Comparison of ENCODE assay signal across 8 mouse cellular contexts in genomic region chr2:22623111-22624070, GRCm38 (mm10). TPM values are rescaled to one million over a fixed set of nuclear protein-coding genes. Genes with fewer than 3 reads are reported as not detected.
DNase-seq lines count a peak whose midpoint lies in the region; ATAC-seq and TF ChIP-seq lines count a peak whose summit lies in the region.

No protein-coding gene starts in this region.

- H3K4me3 ChIP-seq in cerebellum, adult 2 months (replicated peaks; ENCODE audit: insufficient read depth, low read depth, low read length) = peak overlapping the region; percentile 36
- peak overlapping the region; percentile 1; the same call in 1 of the 2 replicates for H3K4me3 ChIP-seq in testis, adult 2 months (ENCODE audit: control insufficient read depth, low read depth, low read length)
- peak overlapping the region; percentile 40 for H3K4me3 ChIP-seq in limb, embryonic 13.5 days
- H3K4me3 ChIP-seq in stomach, embryonic 16.5 days (replicated peaks; ENCODE audit: low read length) = peak overlapping the region; percentile 35

- peaks cover 3% of the 10 kb centered on the region for H3K4me1 ChIP-seq in cerebellum, adult 2 months (ENCODE audit: control insufficient read depth, insufficient read depth, low read length)
- H3K4me1 ChIP-seq in testis, adult 2 months (ENCODE audit: control insufficient read depth, insufficient read depth, low read length) = peaks cover 10% of the 10 kb centered on the region
- peaks cover 22% of the 10 kb centered on the region for H3K4me1 ChIP-seq in limb, embryonic 13.5 days
- peaks cover 11% of the 10 kb centered on the region; the same call in 1 of the 2 replicates for H3K4me1 ChIP-seq in stomach, embryonic 16.5 days (ENCODE audit: control insufficient read depth, insufficient read depth, low read length)

- no peak overlapping the region for H3K27ac ChIP-seq in cerebellum, adult 2 months (ENCODE audit: insufficient read depth, low read length)
- H3K27ac ChIP-seq in testis, adult 2 months (ENCODE audit: control insufficient read depth, insufficient read depth, low read depth, low read length) = no peak overlapping the region
- H3K27ac ChIP-seq in limb, embryonic 13.5 days = no peak overlapping the region
- H3K27ac ChIP-seq in stomach, embryonic 16.5 days (ENCODE audit: low read length) = no peak overlapping the region

- no peaks in the 10 kb centered on the region for H3K36me3 ChIP-seq in testis, adult 2 months (ENCODE audit: control insufficient read depth, insufficient read depth, low read length)
- no peaks in the 10 kb centered on the region for H3K36me3 ChIP-seq in limb, embryonic 13.5 days
- H3K36me3 ChIP-seq in stomach, embryonic 16.5 days (ENCODE audit: control insufficient read depth, insufficient read depth, low read length) = no peaks in the 10 kb centered on the region

- peaks cover 4% of the 10 kb centered on the region; the same call in 1 of the 2 replicates for H3K27me3 ChIP-seq in cerebellum, adult 2 months (ENCODE audit: control insufficient read depth, insufficient read depth, low read length)
- H3K27me3 ChIP-seq in testis, adult 2 months (ENCODE audit: control insufficient read depth, insufficient read depth, low read length) = no peaks in the 10 kb centered on the region
- peaks cover 99% of the 10 kb centered on the region for H3K27me3 ChIP-seq in limb, embryonic 13.5 days
- H3K27me3 ChIP-seq in stomach, embryonic 16.5 days (ENCODE audit: control insufficient read depth, insufficient read depth, low read length) = peaks cover 90% of the 10 kb centered on the region

- DNase-seq in cerebellum, adult 2 months = peak in 1 of 2 experiments; percentile 26
- DNase-seq in cerebellum, adult 9-10 months = no peak
- no peak for DNase-seq in testis, postnatal 14 days (ENCODE audit: low spot score)
- DNase-seq in layer of hippocampus, adult 9-11 months = no peak
- no peak for DNase-seq in left cerebral cortex, postnatal 4 days

- TF ChIP-seq CTCF in cerebellum, adult 2 months (IDR thresholded peaks at IDR 0.05; ENCODE audit: borderline replicate concordance, insufficient read depth, low read depth, low read length) = no peak
- no peak for TF ChIP-seq CTCF in testis, adult 2 months (IDR thresholded peaks at IDR 0.05; ENCODE audit: control insufficient read depth, insufficient read depth, insufficient replicate concordance, low read depth, low read length)

- ATAC-seq in limb, embryonic 13.5 days (ENCODE audit: low FRiP score, low read depth) = no peak
- no peak for ATAC-seq in stomach, embryonic 16.5 days (ENCODE audit: insufficient read depth, low FRiP score)

- H3K9me3 ChIP-seq in limb, embryonic 13.5 days = no peaks in the 10 kb centered on the region
- no peaks in the 10 kb centered on the region for H3K9me3 ChIP-seq in stomach, embryonic 16.5 days (replicated peaks; ENCODE audit: control insufficient read depth, low read length)

- no peak overlapping the region for H3K9ac ChIP-seq in limb, embryonic 13.5 days
- no peak overlapping the region for H3K9ac ChIP-seq in stomach, embryonic 16.5 days (ENCODE audit: low read length)

- no peak for TF ChIP-seq POLR2A in cerebellum, adult 2 months (IDR thresholded peaks at IDR 0.05; ENCODE audit: borderline replicate concordance, insufficient read depth, low read length)
- TF ChIP-seq POLR2A in testis, adult 2 months (IDR thresholded peaks at IDR 0.05; ENCODE audit: control insufficient read depth, low read depth, low read length) = no peak

- peak overlapping the region; percentile 68 for H3K4me2 ChIP-seq in limb, embryonic 13.5 days (replicated peaks)
- H3K4me2 ChIP-seq in stomach, embryonic 16.5 days (ENCODE audit: low read depth, low read length) = peak overlapping the region; percentile 65

- intact Hi-C loops in left cerebral cortex, postnatal 4 days (cut with DNase I) = loop anchor here (5.0 kb wide), 1 partner anchor 666 kb away; no protein-coding TSS in a partner anchor

- WGBS in cerebellum, adult 2 months = under 1% methylated on average over 60 of the region's 60 CpGs
- 1% methylated on average over 60 of the region's 60 CpGs for WGBS in limb, embryonic 13.5 days
- WGBS in stomach, embryonic 16.5 days = under 1% methylated on average over 60 of the region's 60 CpGs

RNA-seq across cellular contexts. Expression of gene Gad2, which starts 1.4 kb away (rescaled TPM):
- 47.8 and 48.7 TPM in 2 replicates for polyA plus RNA-seq in cerebellum, adult 2 months (2012; rRNA removed)
- polyA plus RNA-seq in testis, adult 2 months (2012; rRNA removed) = 0.63 and 0.93 TPM in 2 replicates
- polyA plus RNA-seq in limb, embryonic 13.5 days (2015; fragmentation: Nextera tagmentation; extraction: Ambion mirVana) = 0.14 and 0.76 TPM in 2 replicates
- 0.06 and 0.66 TPM in 2 replicates for polyA plus RNA-seq in stomach, embryonic 16.5 days (2015; fragmentation: Nextera tagmentation; extraction: Ambion mirVana)
- 10 to 100 TPM; 29.3 to 46.8 TPM for total RNA-seq in left cerebral cortex, postnatal 4 days (2021)

Comparison
In these comparisons a context has a peak if more than half of its experiments do, and no peak if none do; other contexts are left out.
1. RNA of gene Gad2, which starts 1.4 kb away (polyA plus RNA-seq): 47.8 to 48.7 TPM in cerebellum, adult 2 months; 0.63 to 0.93 TPM in testis, adult 2 months, 0.14 to 0.76 TPM in limb, embryonic 13.5 days and 0.06 to 0.66 TPM in stomach, embryonic 16.5 days; every median in the first group is over 10 times any median in the second.
2. Peak in every context shown above with its lines, with median percentiles within 50 percentile points of each other: H3K4me3 ChIP-seq.